Mouse (Mus musculus) layer of hippocampus, adult 8-10 months (tissue): ENCODE results near the gene Gm2026. TPM values are rescaled to one million over a fixed set of nuclear protein-coding genes. Genes with fewer than 3 reads are reported as not detected.
"Not testable (repeated sequence)": the region's sequence is repeated elsewhere in the genome, so short reads cannot be mapped to it uniquely, and the experiment has no call there.

Experiments used
- DNase-seq, 2 experiments: peaks; one replicate each; pipeline ENCODE4 v3.0.0; 2022; ENCODE audit warnings: low spot score in 2 of 2
- total RNA-seq, 4 experiments: library from RNA; stranded (reverse); gene quantifications; 2 replicates each; pipeline ENCODE4 v1.2.4; 2022

Gm2026 gene
- 10 to 100 TPM; 52.8 to 60.7 (median 55.3) TPM for total RNA-seq

DNA sequence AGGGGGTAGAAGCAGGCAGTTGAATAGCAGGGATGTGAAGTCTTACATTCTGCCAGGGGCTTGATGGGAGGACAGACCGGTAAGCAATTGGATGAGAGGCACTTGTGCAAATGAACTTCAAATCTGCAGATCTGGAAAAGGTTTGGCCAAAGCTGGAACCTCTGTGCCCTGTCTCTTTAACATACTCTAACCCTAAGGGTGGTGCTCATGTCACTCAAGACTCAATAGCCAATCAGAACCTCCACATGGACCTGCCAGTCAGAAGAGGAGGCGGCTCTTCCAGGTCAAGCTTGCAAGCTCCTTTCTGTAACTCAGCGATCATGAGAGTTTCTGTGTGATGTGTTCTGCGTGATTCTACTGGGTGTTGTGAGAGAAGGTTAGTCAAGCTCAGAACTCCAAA lies at the start of gene Gm2026:
Gene Gm2026, plus strand, starts transcription at position 301 of the 400 bp plus-strand sequence.
- DNase-seq, result not testable (repeated sequence)

DNA sequence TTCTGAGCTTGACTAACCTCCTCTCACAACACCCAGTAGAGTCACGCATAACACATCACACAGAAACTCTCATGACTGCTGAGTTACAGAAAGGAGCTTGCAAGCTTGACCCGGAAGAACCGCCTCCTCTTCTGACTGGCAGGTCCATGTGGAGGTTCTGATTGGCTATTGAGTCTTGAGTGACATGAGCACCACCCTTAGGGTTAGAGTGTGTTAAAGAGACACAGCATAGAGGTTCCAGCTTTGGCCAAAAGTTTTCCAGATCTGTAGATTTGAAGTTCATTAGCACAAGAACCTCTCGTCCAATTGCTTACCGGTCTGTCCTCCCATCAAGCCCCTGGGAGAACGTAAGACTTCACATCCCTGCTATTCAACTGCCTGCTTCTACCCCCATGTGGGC lies 34.1 kb upstream of the Gm2026 start, which contains the start of gene Zfp966:
Gene Zfp966, minus strand, starts transcription at position 101 of the 400 bp plus-strand sequence.
- DNase-seq, result not testable (repeated sequence)

Other genes starting within 250 kb of the Gm2026 start
- gene Gm2007, start 223.8 kb upstream of the Gm2026 start, total RNA-seq, result not detected
- 10 to 100 TPM in 3 of 4 experiments, 1 to 10 TPM in 1; 3.9 to 16.9 (median 15.1) TPM for gene Gm14288, start 164.2 kb upstream of the Gm2026 start, total RNA-seq
- gene Gm6710, start 96.1 kb upstream of the Gm2026 start, total RNA-seq, result 10 to 100 TPM; 42.6 to 55.6 (median 48.6) TPM
- 10 to 100 TPM in 1 of 4 experiments, 1 to 10 TPM in 3; 5.7 to 10.6 (median 8.8) TPM for gene Zfp966, start 34.2 kb upstream of the Gm2026 start, total RNA-seq
- gene Gm2004, start 184.5 kb downstream of the Gm2026 start, total RNA-seq, result 1 to 10 TPM in 2 of 4 experiments, under 1 TPM in 1, not detected in 1; 0.94 to 8.1 (median 5.8) TPM